Mouse (Mus musculus): ENCODE data around the gene Tmem161a. TPM values are rescaled to one million over a fixed set of nuclear protein-coding genes. Genes with fewer than 3 reads are reported as not detected.

Gene Tmem161a
- 49.1 and 50.5 TPM in 2 replicates for polyA plus RNA-seq (2014; fragmentation: Nextera tagmentation; extraction: Ambion mirVana)

DNA sequence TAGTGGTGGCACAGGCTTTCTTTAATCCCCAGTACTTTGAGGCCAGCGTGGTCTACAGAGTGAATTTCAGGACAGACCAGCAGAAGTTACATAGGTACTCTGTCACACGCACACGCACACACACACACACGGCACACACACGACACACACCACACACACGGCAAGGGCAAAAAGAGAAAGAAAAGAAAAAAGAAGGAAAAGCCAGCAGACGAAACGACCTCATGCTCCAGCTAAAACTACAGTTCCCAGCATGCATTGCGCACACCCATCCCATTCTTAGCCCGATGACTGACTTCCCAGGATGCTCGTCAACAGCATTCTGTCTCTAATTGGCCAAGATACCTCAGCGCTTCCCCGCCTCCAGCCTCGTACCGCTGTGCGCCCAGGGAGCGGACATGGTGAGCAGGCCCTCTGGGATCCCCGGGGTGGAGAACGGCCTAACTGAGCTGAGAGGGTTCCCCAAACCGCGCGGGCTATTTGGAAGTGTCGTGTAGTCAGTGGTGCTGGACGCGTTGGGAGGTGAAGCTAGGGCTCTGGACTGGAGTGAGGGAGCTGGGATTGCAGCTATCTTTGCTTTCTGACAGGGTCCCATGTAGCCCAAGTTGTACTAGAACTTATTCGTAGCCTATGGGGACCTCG lies at the start of gene Tmem161a:
Gene Tmem161a, plus strand, starts transcription at position 314 of the 639 bp plus-strand sequence.
- peak within 1 kb of the TSS; percentile 69 for H3K4me3 ChIP-seq (ENCODE audit: low read depth, low read length)
- H3K27me3 ChIP-seq (ENCODE audit: insufficient read depth, low read length) = peaks cover 1% of the 10 kb centered on the region; the same call in 1 of the 2 replicates
- ATAC-seq (ENCODE audit: insufficient read depth) (peak; percentile 98), DNase-seq (peak; percentile 97)
- no peak within 1 kb of the TSS for H3K27ac ChIP-seq (ENCODE audit: low read depth)
- H3K4me2 ChIP-seq = peak within 1 kb of the TSS; percentile 63
- no peak for TF ChIP-seq CTCF (IDR thresholded peaks at IDR 0.05; ENCODE audit: low read depth)
- peak within 1 kb of the TSS; percentile 79 for H3K9ac ChIP-seq
- 3% methylated on average over 27 of the region's 27 CpGs for whole genome bisulfite sequencing
- peaks cover 14% of the 10 kb centered on the region for H3K36me3 ChIP-seq (ENCODE audit: insufficient read depth)
- no peaks in the 10 kb centered on the region for H3K9me3 ChIP-seq (ENCODE audit: low read depth, low read length)
- 0 out of 2 replicates have a peak, but pooled peaks cover 6% of the 10 kb centered on the region for H3K4me1 ChIP-seq (ENCODE audit: insufficient read depth)

DNA sequence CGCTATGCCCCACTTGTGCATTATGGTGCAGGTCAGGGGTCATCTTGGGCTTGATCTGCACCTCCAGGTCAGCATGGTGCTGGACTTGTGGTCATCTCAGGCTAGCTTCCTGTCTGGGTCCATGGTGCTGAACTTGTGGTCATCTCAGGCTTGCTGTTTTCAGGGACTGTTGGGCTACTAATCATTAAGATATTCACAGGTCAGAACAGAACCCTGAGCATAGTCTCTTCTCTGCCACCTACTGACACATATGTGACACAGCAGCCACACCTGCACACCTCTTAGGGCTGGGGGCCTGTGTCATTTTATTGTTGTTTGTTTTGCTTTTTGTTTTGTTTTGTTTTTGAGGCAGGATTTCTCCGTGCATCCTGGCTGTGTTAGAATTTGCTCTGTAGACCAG lies 49.3 kb upstream of the Tmem161a start:
- no peak for DNase-seq
- no peak overlapping the region for H3K9ac ChIP-seq
- H3K9me3 ChIP-seq (ENCODE audit: low read depth, low read length) = no peaks in the 10 kb centered on the region
- no peak overlapping the region for H3K27ac ChIP-seq (ENCODE audit: low read depth)
- no peak overlapping the region for H3K4me2 ChIP-seq
- peak; percentile 47 for TF ChIP-seq CTCF (IDR thresholded peaks at IDR 0.05; ENCODE audit: low read depth)
- no peak for ATAC-seq (ENCODE audit: insufficient read depth)
- H3K27me3 ChIP-seq (ENCODE audit: insufficient read depth, low read length) = peaks cover 29% of the 10 kb centered on the region
- no peaks in the 10 kb centered on the region for H3K4me1 ChIP-seq (ENCODE audit: insufficient read depth)
- H3K36me3 ChIP-seq (ENCODE audit: insufficient read depth) = no peaks in the 10 kb centered on the region
- no peak overlapping the region for H3K4me3 ChIP-seq (ENCODE audit: low read depth, low read length)
- 58% methylated on average over 2 of the region's 2 CpGs for WGBS

DNA sequence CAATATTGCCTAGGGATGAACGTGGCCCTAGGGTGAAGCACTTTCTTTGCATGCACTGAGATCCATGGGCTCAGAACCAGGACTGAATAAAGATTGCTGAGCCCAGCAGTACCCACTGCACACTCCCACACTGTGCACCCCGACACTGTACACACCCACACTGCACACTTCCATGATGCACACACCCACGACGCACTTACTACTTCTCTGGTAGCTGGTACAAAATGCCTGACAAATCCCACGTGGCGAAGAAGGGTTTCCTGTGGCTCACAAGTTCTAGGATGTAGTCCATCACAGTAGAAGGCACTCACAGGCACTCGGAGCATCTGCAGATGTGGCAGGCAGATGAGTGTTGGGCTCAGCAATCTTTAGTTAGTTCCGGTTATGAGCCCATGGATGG lies 47.2 kb upstream of the Tmem161a start:
- Histone ChIP-seq H3K9me3 (ENCODE audit: low read depth, low read length) (no peaks in the 10 kb centered on the region), H3K4me3 (ENCODE audit: low read depth, low read length) (no peak overlapping the region), H3K4me2 (no peak overlapping the region), H3K27me3 (ENCODE audit: insufficient read depth, low read length) (peaks cover 9% of the 10 kb centered on the region), H3K27ac (ENCODE audit: low read depth) (no peak overlapping the region), H3K4me1 (ENCODE audit: insufficient read depth) (0 out of 2 replicates have a peak, but pooled peaks cover 4% of the 10 kb centered on the region), H3K9ac (no peak overlapping the region), H3K36me3 (ENCODE audit: insufficient read depth) (no peaks in the 10 kb centered on the region)
- TF ChIP-seq CTCF (IDR thresholded peaks at IDR 0.05; ENCODE audit: low read depth) = no peak
- ATAC-seq (ENCODE audit: insufficient read depth) = no peak
- WGBS = 60% methylated on average over 8 of the region's 8 CpGs
- no peak for DNase-seq

DNA sequence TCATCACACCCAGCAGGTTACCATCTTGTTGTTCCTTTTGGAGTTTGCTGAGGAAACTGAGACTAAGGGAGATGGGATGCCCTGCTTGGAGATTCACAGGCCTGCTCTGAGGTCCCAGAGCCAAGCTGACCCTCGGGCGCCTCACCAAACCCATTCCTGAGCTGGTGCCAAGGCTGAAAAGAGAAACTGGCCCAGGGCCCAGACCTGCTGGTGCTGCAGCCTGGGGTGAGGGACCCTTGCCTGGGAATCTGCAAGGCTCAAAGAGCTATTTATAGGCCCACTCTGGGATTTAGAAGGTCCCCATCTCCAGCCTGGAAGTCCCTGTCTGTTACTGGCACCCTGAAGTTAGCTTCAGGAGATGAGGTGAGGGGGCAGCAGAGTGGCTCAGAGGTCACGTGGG lies 43.7 kb upstream of the Tmem161a start:
- H3K4me2 ChIP-seq = no peak overlapping the region
- H3K9me3 ChIP-seq (ENCODE audit: low read depth, low read length) = no peaks in the 10 kb centered on the region
- no peaks in the 10 kb centered on the region for H3K27me3 ChIP-seq (ENCODE audit: insufficient read depth, low read length)
- TF ChIP-seq CTCF (IDR thresholded peaks at IDR 0.05; ENCODE audit: low read depth) = no peak
- no peak overlapping the region for H3K9ac ChIP-seq
- no peak overlapping the region for H3K4me3 ChIP-seq (ENCODE audit: low read depth, low read length)
- ATAC-seq (ENCODE audit: insufficient read depth) (no peak), DNase-seq (peak; percentile 31)
- H3K36me3 ChIP-seq (ENCODE audit: insufficient read depth) = peaks cover 13% of the 10 kb centered on the region
- H3K4me1 ChIP-seq (ENCODE audit: insufficient read depth) = 0 out of 2 replicates have a peak, but pooled peaks cover 4% of the 10 kb centered on the region
- 62% methylated on average over 3 of the region's 3 CpGs for WGBS
- no peak overlapping the region for H3K27ac ChIP-seq (ENCODE audit: low read depth)

DNA sequence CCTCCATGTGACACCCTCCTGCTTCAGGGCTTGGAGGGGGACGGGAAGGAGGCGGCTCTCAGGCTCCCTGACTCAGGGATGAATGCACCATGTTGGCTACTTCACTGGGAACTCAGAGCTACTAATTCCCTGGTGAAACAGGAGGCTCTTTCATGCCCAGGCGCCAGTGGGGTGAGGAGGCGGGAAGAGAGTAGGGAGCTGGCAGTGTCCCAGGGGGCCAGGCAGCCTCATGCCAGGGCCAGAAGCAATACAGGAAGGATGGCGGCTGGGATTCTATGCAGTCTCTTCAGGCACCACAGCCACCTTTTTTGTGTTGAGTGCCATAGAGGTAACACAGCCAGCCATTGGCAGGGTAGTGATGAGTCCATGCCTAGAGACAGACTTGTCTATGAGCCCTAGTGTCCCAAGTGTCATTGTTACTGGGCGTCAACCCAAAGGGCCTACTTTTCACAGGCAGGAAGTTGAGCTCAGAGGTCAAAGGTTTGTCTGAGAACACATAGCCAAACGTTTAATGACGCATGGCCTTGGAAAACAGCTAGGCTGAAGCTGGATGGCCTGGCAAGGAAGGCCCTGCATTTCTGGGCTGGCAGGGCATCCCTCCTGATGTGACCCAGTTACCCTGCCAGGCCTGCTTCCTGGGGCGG lies 42.7 kb upstream of the Tmem161a start:
- H3K27ac ChIP-seq (ENCODE audit: low read depth) = no peak overlapping the region
- no peak overlapping the region for H3K9ac ChIP-seq
- DNase-seq = no peak

DNA sequence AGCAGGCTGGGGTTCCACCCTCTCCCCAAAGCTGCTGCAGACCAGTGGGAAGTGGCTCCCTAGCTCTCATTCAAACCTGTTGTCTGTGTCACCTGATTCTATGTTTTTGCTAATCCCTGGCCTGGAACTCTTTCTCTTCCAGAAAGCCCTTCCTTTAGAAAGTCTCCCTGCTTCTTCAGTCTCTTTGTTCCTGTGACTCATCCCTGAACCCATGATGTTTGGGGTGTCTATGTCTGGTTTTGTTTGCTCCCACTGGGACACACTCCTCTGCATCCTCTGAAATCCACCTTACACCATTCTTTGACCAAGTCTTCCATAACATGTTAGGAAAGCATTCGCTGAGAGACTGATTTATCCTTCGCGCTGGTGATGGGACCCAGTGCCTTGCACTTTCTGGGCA lies 42.1 kb upstream of the Tmem161a start:
- Histone ChIP-seq H3K4me1 (ENCODE audit: insufficient read depth) (0 out of 2 replicates have a peak, but pooled peaks cover 4% of the 10 kb centered on the region), H3K9ac (no peak overlapping the region), H3K27ac (ENCODE audit: low read depth) (no peak overlapping the region), H3K36me3 (ENCODE audit: insufficient read depth) (peaks cover 29% of the 10 kb centered on the region), H3K9me3 (ENCODE audit: low read depth, low read length) (no peaks in the 10 kb centered on the region), H3K4me3 (ENCODE audit: low read depth, low read length) (no peak overlapping the region), H3K4me2 (no peak overlapping the region), H3K27me3 (ENCODE audit: insufficient read depth, low read length) (no peaks in the 10 kb centered on the region)
- WGBS = 82% methylated on average over 3 of the region's 3 CpGs
- DNase-seq (no peak), ATAC-seq (ENCODE audit: insufficient read depth) (no peak)
- TF ChIP-seq CTCF (IDR thresholded peaks at IDR 0.05; ENCODE audit: low read depth) = no peak

More for the DNA sequence above, 42.7 kb upstream of the Tmem161a start:
- Histone ChIP-seq H3K36me3 (ENCODE audit: insufficient read depth) (peaks cover 23% of the 10 kb centered on the region), H3K4me3 (ENCODE audit: low read depth, low read length) (no peak overlapping the region), H3K4me1 (ENCODE audit: insufficient read depth) (0 out of 2 replicates have a peak, but pooled peaks cover 4% of the 10 kb centered on the region), H3K9me3 (ENCODE audit: low read depth, low read length) (no peaks in the 10 kb centered on the region), H3K4me2 (no peak overlapping the region), H3K27me3 (ENCODE audit: insufficient read depth, low read length) (no peaks in the 10 kb centered on the region)
- no peak for ATAC-seq (ENCODE audit: insufficient read depth)
- TF ChIP-seq CTCF (IDR thresholded peaks at IDR 0.05; ENCODE audit: low read depth) = no peak
- WGBS = 52% methylated on average over 9 of the region's 9 CpGs

DNA sequence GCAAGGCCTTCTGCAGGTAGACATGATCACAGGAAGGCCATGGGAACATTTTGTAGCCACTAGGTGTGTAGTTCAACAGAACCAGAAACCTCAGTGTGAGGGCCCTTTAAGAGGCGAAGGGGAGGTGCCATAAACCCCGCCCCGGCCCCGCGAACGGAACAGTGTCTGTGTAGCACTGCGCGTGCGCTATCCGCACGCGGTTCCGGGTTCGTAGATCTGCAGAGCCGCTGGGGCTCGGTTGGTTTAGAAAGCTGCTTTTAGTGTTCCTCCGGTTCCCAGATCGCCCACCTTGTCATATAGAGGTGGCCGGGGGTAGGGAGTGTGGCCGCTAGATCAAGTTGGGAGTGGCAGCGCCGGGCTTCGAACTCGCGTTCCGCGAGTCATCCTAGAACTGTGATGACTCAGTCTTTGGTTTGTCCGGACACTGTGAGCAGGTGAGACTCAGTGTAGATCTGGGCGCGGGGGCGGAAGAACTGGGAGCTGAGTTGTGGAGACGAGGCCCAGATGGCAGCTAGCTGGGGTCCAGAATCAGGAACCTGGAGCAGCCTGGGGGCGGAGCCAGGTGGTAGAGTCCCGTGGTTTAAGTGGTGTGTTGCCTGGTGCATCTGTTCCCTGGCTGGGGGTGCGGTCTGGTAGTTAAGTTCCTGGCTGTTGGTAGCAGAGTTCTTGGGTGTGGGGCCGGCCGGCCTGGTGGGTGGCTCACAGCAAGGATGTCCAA lies 40.8 kb upstream of the Tmem161a start, which contains the start of gene Nr2c2ap:
Gene Nr2c2ap, plus strand, starts transcription at position 168 of the 718 bp plus-strand sequence.
- peak within 1 kb of the TSS; percentile 12; the same call in 1 of the 2 replicates for H3K27ac ChIP-seq (ENCODE audit: low read depth)
- DNase-seq (peak; percentile 92), ATAC-seq (ENCODE audit: insufficient read depth) (peak; percentile 90)
- TF ChIP-seq CTCF (IDR thresholded peaks at IDR 0.05; ENCODE audit: low read depth) = no peak
- H3K4me3 ChIP-seq (ENCODE audit: low read depth, low read length) = peak within 1 kb of the TSS; percentile 80
- WGBS = 2% methylated on average over 37 of the region's 37 CpGs
- peak within 1 kb of the TSS; percentile 78 for H3K9ac ChIP-seq
- peaks cover 40% of the 10 kb centered on the region for H3K36me3 ChIP-seq (ENCODE audit: insufficient read depth)
- H3K9me3 ChIP-seq (ENCODE audit: low read depth, low read length) = no peaks in the 10 kb centered on the region
- H3K27me3 ChIP-seq (ENCODE audit: insufficient read depth, low read length) = no peaks in the 10 kb centered on the region
- H3K4me1 ChIP-seq (ENCODE audit: insufficient read depth) = 0 out of 2 replicates have a peak, but pooled peaks cover 4% of the 10 kb centered on the region
- H3K4me2 ChIP-seq = peak within 1 kb of the TSS; percentile 87
